Mouse (Mus musculus): ENCODE results near the gene Kif3b. TPM values are rescaled to one million over a fixed set of nuclear protein-coding genes. Genes with fewer than 3 reads are reported as not detected.
A peak's percentile ranks its signal among the peaks of the same experiment; 100 is the strongest.
"Not testable (repeated sequence)": the region's sequence is repeated elsewhere in the genome, so short reads cannot be mapped to it uniquely, and the experiment has no call there.

The Kif3b gene
- 7.6 TPM in 2 replicates for polyA plus RNA-seq (2016; fragmentation: Nextera tagmentation; extraction: Ambion mirVana)

GRCm38 (mm10) chr2:153290938-153291928 lies at the start of gene Kif3b:
Gene Kif3b, plus strand, starts transcription at chr2:153291413.
- Histone ChIP-seq H3K27ac (0 out of 2 replicates have a peak within 1 kb of the TSS, but pooled peaks have one; percentile 36), H3K4me1 (peaks cover 13% of the 10 kb centered on the region)

GRCm38 (mm10) chr2:153242156-153242555 lies 49.1 kb upstream of the Kif3b start:
- H3K9ac ChIP-seq: peak overlapping the region; percentile 98
- no peak for ATAC-seq (ENCODE audit: insufficient number of reproducible peaks, insufficient read depth, low FRiP score, low TSS enrichment)
- peak overlapping the region; percentile 98 for H3K4me2 ChIP-seq (replicated peaks)
- 70% methylated on average over 6 of the region's 6 CpGs for WGBS
- no peaks in the 10 kb centered on the region for H3K9me3 ChIP-seq
- peak overlapping the region; percentile 92 for H3K4me3 ChIP-seq
- peaks cover 26% of the 10 kb centered on the region for H3K4me1 ChIP-seq
- H3K36me3 ChIP-seq: peaks cover 5% of the 10 kb centered on the region; the same call in 1 of the 2 replicates
- no peaks in the 10 kb centered on the region for H3K27me3 ChIP-seq
- no peak overlapping the region for H3K27ac ChIP-seq

More at GRCm38 (mm10) chr2:153290938-153291928, at the start of gene Kif3b:
- Histone ChIP-seq H3K36me3 (no peaks in the 10 kb centered on the region), H3K9ac (peak within 1 kb of the TSS; percentile 88), H3K4me2 (replicated peaks) (peak within 1 kb of the TSS; percentile 89), H3K9me3 (no peaks in the 10 kb centered on the region), H3K4me3 (peak within 1 kb of the TSS; percentile 99), H3K27me3 (no peaks in the 10 kb centered on the region)
- under 1% methylated on average over 63 of the region's 63 CpGs for WGBS
- peak; percentile 70 for ATAC-seq (ENCODE audit: insufficient number of reproducible peaks, insufficient read depth, low FRiP score, low TSS enrichment)

GRCm38 (mm10) chr2:153249751-153250150 lies 41.5 kb upstream of the Kif3b start:
- no peaks in the 10 kb centered on the region for H3K27me3 ChIP-seq
- no peak overlapping the region for H3K27ac ChIP-seq
- 93% methylated on average over 5 of the region's 5 CpGs for WGBS
- no peak for ATAC-seq (ENCODE audit: insufficient number of reproducible peaks, insufficient read depth, low FRiP score, low TSS enrichment)
- no peak overlapping the region for H3K9ac ChIP-seq
- H3K9me3 ChIP-seq: no peaks in the 10 kb centered on the region
- no peak overlapping the region for H3K4me3 ChIP-seq
- no peak overlapping the region for H3K4me2 ChIP-seq (replicated peaks)
- no peaks in the 10 kb centered on the region for H3K4me1 ChIP-seq
- peaks cover 47% of the 10 kb centered on the region for H3K36me3 ChIP-seq

- H3K9me3 ChIP-seq: no peaks in the 10 kb centered on the region
- no peak for ATAC-seq (ENCODE audit: insufficient number of reproducible peaks, insufficient read depth, low FRiP score, low TSS enrichment)
- H3K36me3 ChIP-seq: peaks cover 43% of the 10 kb centered on the region
- no peak overlapping the region for H3K4me2 ChIP-seq (replicated peaks)
- no peaks in the 10 kb centered on the region for H3K27me3 ChIP-seq
- no peak overlapping the region for H3K27ac ChIP-seq
- H3K4me3 ChIP-seq: no peak overlapping the region
- 91% methylated on average over 2 of the region's 2 CpGs for WGBS
- H3K9ac ChIP-seq: no peak overlapping the region
- no peaks in the 10 kb centered on the region for H3K4me1 ChIP-seq
These were observed 34.6 kb upstream of the Kif3b start for GRCm38 (mm10) chr2:153256604-153257003.

GRCm38 (mm10) chr2:153259030-153259863 lies 32.0 kb upstream of the Kif3b start:
- no peak overlapping the region for H3K9ac ChIP-seq
- H3K4me2 ChIP-seq (replicated peaks): no peak overlapping the region
- H3K4me1 ChIP-seq: no peaks in the 10 kb centered on the region
- H3K36me3 ChIP-seq: peaks cover 46% of the 10 kb centered on the region
- H3K27ac ChIP-seq: no peak overlapping the region
- H3K4me3 ChIP-seq: no peak overlapping the region
- 87% methylated on average over 12 of the region's 12 CpGs for WGBS
- H3K27me3 ChIP-seq: no peaks in the 10 kb centered on the region
- ATAC-seq (ENCODE audit: insufficient number of reproducible peaks, insufficient read depth, low FRiP score, low TSS enrichment): no peak
- no peaks in the 10 kb centered on the region for H3K9me3 ChIP-seq

- Histone ChIP-seq H3K4me2 (replicated peaks) (no peak overlapping the region), H3K27ac (no peak overlapping the region), H3K4me1 (no peaks in the 10 kb centered on the region), H3K9me3 (no peaks in the 10 kb centered on the region), H3K27me3 (no peaks in the 10 kb centered on the region), H3K9ac (no peak overlapping the region), H3K4me3 (no peak overlapping the region), H3K36me3 (peaks cover 51% of the 10 kb centered on the region)
- no peak for ATAC-seq (ENCODE audit: insufficient number of reproducible peaks, insufficient read depth, low FRiP score, low TSS enrichment)
- WGBS: 57% methylated on average over 3 of the region's 3 CpGs
These were observed 31.1 kb upstream of the Kif3b start for GRCm38 (mm10) chr2:153259864-153260674.

GRCm38 (mm10) chr2:153263053-153263452 lies 28.2 kb upstream of the Kif3b start:
- ATAC-seq (ENCODE audit: insufficient number of reproducible peaks, insufficient read depth, low FRiP score, low TSS enrichment): no peak
- Histone ChIP-seq H3K4me1 (no peaks in the 10 kb centered on the region), H3K9me3 (no peaks in the 10 kb centered on the region), H3K4me3 (no peak overlapping the region), H3K36me3 (peaks cover 75% of the 10 kb centered on the region), H3K9ac (no peak overlapping the region), H3K27me3 (no peaks in the 10 kb centered on the region), H3K4me2 (replicated peaks) (no peak overlapping the region), H3K27ac (no peak overlapping the region)
- 91% methylated on average over 7 of the region's 7 CpGs for WGBS

- no peak overlapping the region for H3K4me3 ChIP-seq
- H3K9me3 ChIP-seq: no peaks in the 10 kb centered on the region
- H3K36me3 ChIP-seq: peaks cover 50% of the 10 kb centered on the region
- no peak overlapping the region for H3K4me2 ChIP-seq (replicated peaks)
- no peak overlapping the region for H3K9ac ChIP-seq
- H3K27me3 ChIP-seq: no peaks in the 10 kb centered on the region
- no peak for ATAC-seq (ENCODE audit: insufficient number of reproducible peaks, insufficient read depth, low FRiP score, low TSS enrichment)
- 95% methylated on average over 2 of the region's 2 CpGs for WGBS
- no peak overlapping the region for H3K27ac ChIP-seq
- H3K4me1 ChIP-seq: peaks cover 4% of the 10 kb centered on the region; the same call in 1 of the 2 replicates
These were observed 23.9 kb upstream of the Kif3b start for GRCm38 (mm10) chr2:153267331-153267730.

GRCm38 (mm10) chr2:153270231-153270915 lies 20.8 kb upstream of the Kif3b start:
- not testable (repeated sequence) for H3K4me3 ChIP-seq; H3K4me1 ChIP-seq; H3K9me3 ChIP-seq; H3K27me3 ChIP-seq; H3K27ac ChIP-seq; H3K4me2 ChIP-seq (replicated peaks); ATAC-seq (ENCODE audit: insufficient number of reproducible peaks, insufficient read depth, low FRiP score, low TSS enrichment); H3K9ac ChIP-seq
- WGBS: 66% methylated on average over 8 of the region's 8 CpGs
- peaks cover 21% of the 10 kb centered on the region; the same call in 1 of the 2 replicates for H3K36me3 ChIP-seq

GRCm38 (mm10) chr2:153274200-153274918 lies 16.9 kb upstream of the Kif3b start:
- not testable (repeated sequence) for H3K4me3 ChIP-seq; H3K36me3 ChIP-seq; H3K4me2 ChIP-seq (replicated peaks); H3K9ac ChIP-seq; H3K4me1 ChIP-seq; H3K9me3 ChIP-seq; H3K27ac ChIP-seq; H3K27me3 ChIP-seq
- 69% methylated on average over 6 of the region's 6 CpGs for WGBS
- peak; percentile 28; the same call in 1 of the 2 replicates for ATAC-seq (ENCODE audit: insufficient number of reproducible peaks, insufficient read depth, low FRiP score, low TSS enrichment)

All from embryonic facial prominence, embryonic 12.5 days (tissue).